Mouse (Mus musculus): ENCODE results near the gene Nyap1. TPM values are rescaled to one million over a fixed set of nuclear protein-coding genes. Genes with fewer than 3 reads are reported as not detected.

Gene Nyap1
- polyA plus RNA-seq, 1 experiment: 2.3 TPM

- TF ChIP-seq POLR2A (IDR thresholded peaks at IDR 0.05; ENCODE audit: borderline replicate concordance, extremely low read depth, low read depth, low read length) (no peak), CTCF (IDR thresholded peaks at IDR 0.05; ENCODE audit: insufficient read depth, low read length) (no peak)
- Histone ChIP-seq H3K4me1 (ENCODE audit: control insufficient read depth, insufficient read depth, low read length) (peaks cover 21% of the 10 kb centered on the region), H3K4me3 (replicated peaks; ENCODE audit: extremely low read depth, low read depth, low read length) (no peak overlapping the region)
- WGBS: 52% methylated on average over 9 of the region's 9 CpGs
- DNase-seq: peak; percentile 10
These were observed 42.6 kb upstream of the Nyap1 start for GRCm38 (mm10) chr5:137783901-137784540.

DNA sequence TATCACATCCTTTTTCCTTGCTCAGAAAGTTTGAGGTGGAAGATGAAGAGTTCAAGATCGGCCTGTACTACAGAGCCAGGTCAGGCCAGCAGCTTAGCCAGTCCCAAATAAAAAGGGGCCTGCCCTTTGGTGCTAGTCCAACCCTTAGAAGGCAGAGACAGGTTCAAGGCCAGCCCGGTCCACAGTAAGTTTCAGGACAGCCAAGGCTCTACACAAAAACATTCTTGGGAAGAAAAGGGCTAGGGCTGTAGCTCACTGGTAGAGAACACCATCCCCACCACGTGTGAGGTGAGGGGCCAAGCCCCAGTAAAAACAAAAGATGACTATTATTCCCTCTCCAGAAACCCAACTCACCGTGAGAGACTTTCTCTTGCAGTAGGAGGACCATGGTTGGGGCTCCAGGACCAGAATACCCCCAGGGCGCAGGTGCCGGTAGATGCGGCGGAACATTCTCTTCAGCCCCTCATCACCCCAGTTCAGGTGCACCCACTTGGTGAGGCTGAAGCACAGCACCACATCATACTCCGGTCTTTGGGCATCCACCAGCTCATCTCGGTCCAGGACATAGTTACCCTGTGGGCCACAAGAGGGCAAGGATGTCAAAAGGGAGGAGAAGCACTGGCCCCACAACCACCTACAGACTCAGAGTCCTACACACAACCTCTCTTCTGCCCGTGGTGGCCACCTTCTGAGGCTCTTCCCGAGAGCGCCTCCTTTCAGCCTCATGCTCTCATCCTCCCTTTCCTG is 41.5 kb upstream of the Nyap1 start:
- H3K4me1 ChIP-seq (ENCODE audit: control insufficient read depth, insufficient read depth, low read length): peaks cover 21% of the 10 kb centered on the region

DNA sequence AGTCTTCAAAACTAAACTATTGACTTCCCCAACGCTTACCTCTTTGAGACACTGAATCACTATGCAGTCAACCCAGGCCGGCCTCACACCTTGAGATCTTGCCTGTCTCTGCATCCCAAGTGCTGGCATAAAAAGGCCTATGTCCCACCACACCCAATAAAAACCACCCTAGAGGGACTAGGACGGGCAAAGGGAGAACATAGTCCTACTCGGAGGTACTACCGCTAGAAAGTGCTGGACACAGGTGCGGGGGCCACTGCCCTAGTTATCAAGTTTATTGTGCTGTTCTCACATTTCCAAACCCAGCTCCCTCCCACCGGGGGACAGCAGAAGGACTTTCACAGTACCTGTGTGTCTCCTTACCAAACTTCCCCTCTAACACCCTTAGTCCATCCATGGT is 40.3 kb upstream of the Nyap1 start:
- Histone ChIP-seq H3K4me3 (replicated peaks; ENCODE audit: extremely low read depth, low read depth, low read length) (no peak overlapping the region), H3K4me1 (ENCODE audit: control insufficient read depth, insufficient read depth, low read length) (peaks cover 21% of the 10 kb centered on the region)
- 90% methylated on average over 7 of the region's 7 CpGs for WGBS
- no peak for TF ChIP-seq POLR2A (IDR thresholded peaks at IDR 0.05; ENCODE audit: borderline replicate concordance, extremely low read depth, low read depth, low read length)
- TF ChIP-seq CTCF (IDR thresholded peaks at IDR 0.05; ENCODE audit: insufficient read depth, low read length): no peak
- no peak for DNase-seq

More for the DNA sequence above, 41.5 kb upstream of the Nyap1 start:
- no peak overlapping the region for H3K4me3 ChIP-seq (replicated peaks; ENCODE audit: extremely low read depth, low read depth, low read length)
- TF ChIP-seq POLR2A (IDR thresholded peaks at IDR 0.05; ENCODE audit: borderline replicate concordance, extremely low read depth, low read depth, low read length) (no peak), CTCF (IDR thresholded peaks at IDR 0.05; ENCODE audit: insufficient read depth, low read length) (no peak)
- 69% methylated on average over 13 of the region's 13 CpGs for WGBS
- no peak for DNase-seq

GRCm38 (mm10) chr5:137779053-137779933 is 37.9 kb upstream of the Nyap1 start:
- peak overlapping the region; percentile 75 for H3K4me3 ChIP-seq (replicated peaks; ENCODE audit: extremely low read depth, low read depth, low read length)
- under 1% methylated on average over 79 of the region's 83 CpGs for WGBS
- no peak for DNase-seq
- 0 out of 2 replicates have a peak, but pooled peaks have one; percentile 12 for TF ChIP-seq POLR2A (IDR thresholded peaks at IDR 0.05; ENCODE audit: borderline replicate concordance, extremely low read depth, low read depth, low read length)
- TF ChIP-seq CTCF (IDR thresholded peaks at IDR 0.05; ENCODE audit: insufficient read depth, low read length): no peak
- H3K4me1 ChIP-seq (ENCODE audit: control insufficient read depth, insufficient read depth, low read length): peaks cover 10% of the 10 kb centered on the region

DNA sequence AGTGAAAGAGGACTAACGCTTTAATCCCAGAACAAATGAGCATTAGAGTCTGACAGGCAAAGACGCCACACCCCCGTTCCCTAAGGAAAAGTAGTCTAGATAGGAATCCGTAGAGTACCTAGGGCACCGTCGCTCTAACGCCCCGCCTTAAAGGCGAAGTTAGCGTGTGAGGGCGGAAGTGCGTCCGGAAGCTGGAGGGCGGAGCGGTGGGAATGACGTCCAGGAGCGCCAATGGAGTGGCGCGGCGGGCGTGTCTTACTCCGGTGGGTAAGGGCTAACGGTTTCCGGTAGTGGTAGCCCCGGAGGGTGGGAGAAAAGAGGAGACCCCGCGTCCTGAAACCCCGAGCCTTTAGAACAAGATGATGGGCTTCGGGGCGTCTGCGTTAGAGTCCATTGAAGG is 37.2 kb upstream of the Nyap1 start, which contains the start of gene Ppp1r35:
TSS of gene Ppp1r35 (plus strand) at position 215 of the 400 bp plus-strand sequence.
- Histone ChIP-seq H3K4me1 (ENCODE audit: control insufficient read depth, insufficient read depth, low read length) (peaks cover 3% of the 10 kb centered on the region; the same call in 1 of the 2 replicates), H3K4me3 (replicated peaks; ENCODE audit: extremely low read depth, low read depth, low read length) (peak within 1 kb of the TSS; percentile 75)
- peak; percentile 96 for DNase-seq
- WGBS: under 1% methylated on average over 31 of the region's 31 CpGs
- TF ChIP-seq CTCF (IDR thresholded peaks at IDR 0.05; ENCODE audit: insufficient read depth, low read length) (no peak), POLR2A (IDR thresholded peaks at IDR 0.05; ENCODE audit: borderline replicate concordance, extremely low read depth, low read depth, low read length) (peak; percentile 66; the same call in 1 of the 2 replicates)

DNA sequence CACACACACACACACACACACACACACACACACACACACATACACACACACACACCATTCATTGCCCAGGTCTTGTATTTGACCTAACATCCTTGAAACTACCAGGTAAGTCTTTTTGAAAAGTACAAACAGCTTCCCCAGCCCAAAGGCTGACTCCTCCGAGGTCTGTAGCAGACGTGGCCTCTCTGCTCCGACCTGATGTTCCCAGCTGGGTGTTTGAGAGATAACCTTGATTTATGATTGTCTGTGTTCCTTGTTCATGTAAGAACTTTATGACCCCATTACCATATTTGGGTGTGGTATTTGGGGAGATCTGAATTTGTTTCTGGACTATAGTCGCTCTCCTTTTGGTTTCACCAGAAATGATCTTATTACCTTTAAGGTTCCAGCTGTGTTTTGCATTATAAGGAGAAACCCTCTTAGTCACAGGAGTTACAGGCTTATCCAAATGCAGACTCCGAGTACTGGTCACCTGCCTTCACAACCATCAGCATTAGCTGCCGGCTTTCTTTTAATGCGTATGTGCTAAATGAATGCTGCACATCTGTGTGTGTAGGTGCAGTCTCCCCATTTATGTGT is 35.9 kb upstream of the Nyap1 start:
- TF ChIP-seq CTCF (IDR thresholded peaks at IDR 0.05; ENCODE audit: insufficient read depth, low read length) (no peak), POLR2A (IDR thresholded peaks at IDR 0.05; ENCODE audit: borderline replicate concordance, extremely low read depth, low read depth, low read length) (no peak)
- no peak overlapping the region for H3K4me3 ChIP-seq (replicated peaks; ENCODE audit: extremely low read depth, low read depth, low read length)
- H3K4me1 ChIP-seq (ENCODE audit: control insufficient read depth, insufficient read depth, low read length): no peaks in the 10 kb centered on the region
- no peak for DNase-seq
- 76% methylated on average over 7 of the region's 7 CpGs for WGBS

- no peak for DNase-seq
- 13% methylated on average over 5 of the region's 5 CpGs for WGBS
- TF ChIP-seq CTCF (IDR thresholded peaks at IDR 0.05; ENCODE audit: insufficient read depth, low read length) (no peak), POLR2A (IDR thresholded peaks at IDR 0.05; ENCODE audit: borderline replicate concordance, extremely low read depth, low read depth, low read length) (no peak)
- no peaks in the 10 kb centered on the region for H3K4me1 ChIP-seq (ENCODE audit: control insufficient read depth, insufficient read depth, low read length)
- H3K4me3 ChIP-seq (replicated peaks; ENCODE audit: extremely low read depth, low read depth, low read length): no peak overlapping the region
These were observed 35.1 kb upstream of the Nyap1 start for GRCm38 (mm10) chr5:137776408-137776918.

GRCm38 (mm10) chr5:137775587-137776290 is 34.3 kb upstream of the Nyap1 start:
- TF ChIP-seq CTCF (IDR thresholded peaks at IDR 0.05; ENCODE audit: insufficient read depth, low read length) (no peak), POLR2A (IDR thresholded peaks at IDR 0.05; ENCODE audit: borderline replicate concordance, extremely low read depth, low read depth, low read length) (no peak)
- Histone ChIP-seq H3K4me3 (replicated peaks; ENCODE audit: extremely low read depth, low read depth, low read length) (no peak overlapping the region), H3K4me1 (ENCODE audit: control insufficient read depth, insufficient read depth, low read length) (no peaks in the 10 kb centered on the region)
- 98% methylated on average over 2 of the region's 2 CpGs for WGBS
- DNase-seq: no peak

All from lung, adult 2 months (tissue).